Mouse (Mus musculus): Measurements from ENCODE around the gene Zfp57. TPM values are rescaled to one million over a fixed set of nuclear protein-coding genes. Genes with fewer than 3 reads are reported as not detected.
A peak's percentile ranks its signal among the peaks of the same experiment; 100 is the strongest.

Zfp57 gene
- total and polyA plus RNA-seq, 3 experiments: 0.26 TPM; not detected in 2

GRCm38 (mm10) chr17:36958884-36959283 is 42.1 kb upstream of the Zfp57 start:
- dilution Hi-C loops (cut with MboI; ENCODE audit: extremely low pct_ligation_motif_present, extremely low pct_unique_long_range_greater_than_20kb, low sequenced_read_pairs) (no loop called here), in situ Hi-C loops (cut with MboI; ENCODE audit: low pct_ligation_motif_present, low pct_unique_long_range_greater_than_20kb, low sequenced_read_pairs) (no loop called here)
- DNase-seq (ENCODE audit: extremely low read depth): no peak
- Histone ChIP-seq H3K9me3 (replicated peaks; ENCODE audit: low read length) (no peaks in the 10 kb centered on the region), H3K4me1 (ENCODE audit: control insufficient read depth in 1 of 2, insufficient read depth in 2 of 2) (peaks cover 5 to 22% of the 10 kb centered on the region in 2 experiments; a peak in 3 of 4 replicates), H3K4me2 (ENCODE audit: insufficient read depth, low read depth, poor library complexity, severe bottlenecking) (peak overlapping the region; percentile 93), H3K4me3 (replicated peaks in 1 of 3; ENCODE audit: low read depth in 2 of 3, low read length in 2 of 3, poor library complexity in 1 of 3) (peak overlapping the region; percentile 81 to 96 (median 94)), H3K79me2 (replicated peaks; ENCODE audit: control insufficient read depth, extremely low read depth, insufficient read depth, poor library complexity, severe bottlenecking) (peaks cover 16% of the 10 kb centered on the region), H3K9ac (ENCODE audit: insufficient read depth, low read depth) (peak overlapping the region; percentile 88), H3K36me3 (replicated peaks in 1 of 2; ENCODE audit: control insufficient read depth in 1 of 2, insufficient read depth in 1 of 2, low read length in 1 of 2) (peaks cover 10 to 26% of the 10 kb centered on the region in 2 experiments), H3K27me3 (replicated peaks) (no peaks in the 10 kb centered on the region), H3K27ac (ENCODE audit: insufficient read depth, low read depth) (no peak overlapping the region)
- TF ChIP-seq IRF4 (IDR thresholded peaks at IDR 0.05; ENCODE audit: low read depth, low read length): no peak
- no peak for TF ChIP-seq MAX (IDR thresholded peaks at IDR 0.05; ENCODE audit: low read length)
- no peak for TF ChIP-seq POLR2AphosphoS2 (IDR thresholded peaks at IDR 0.05; ENCODE audit: low read depth, low read length)
- TF ChIP-seq JUND (conservative IDR thresholded peaks at IDR 0.05; ENCODE audit: low read depth, low read length): no peak
- no peak for TF ChIP-seq ZNF384 (IDR thresholded peaks at IDR 0.05; ENCODE audit: low read depth, low read length)
- no peak for TF ChIP-seq GABPA (IDR thresholded peaks at IDR 0.05; ENCODE audit: insufficient replicate concordance, low read depth, low read length)
- no peak for TF ChIP-seq HCFC1 (IDR thresholded peaks at IDR 0.05; ENCODE audit: low read depth, low read length)
- no peak for TF ChIP-seq USF2 (conservative IDR thresholded peaks at IDR 0.05; ENCODE audit: low read depth, low read length)
- TF ChIP-seq NELFE (IDR thresholded peaks at IDR 0.05; ENCODE audit: low read depth, low read length): no peak; the same call in 1 of the 2 replicates
- TF ChIP-seq MEF2A (IDR thresholded peaks at IDR 0.05; ENCODE audit: borderline replicate concordance, low read depth, low read length): no peak
- no peak for TF ChIP-seq KAT2A (IDR thresholded peaks at IDR 0.05; ENCODE audit: insufficient replicate concordance, low read length)
- no peak for TF ChIP-seq ZKSCAN1 (IDR thresholded peaks at IDR 0.05; ENCODE audit: borderline replicate concordance, low read depth, low read length)
- TF ChIP-seq MAZ (IDR thresholded peaks at IDR 0.05; ENCODE audit: low read depth, low read length): no peak
- TF ChIP-seq TCF12 (IDR thresholded peaks at IDR 0.05; ENCODE audit: low read depth, low read length): no peak
- TF ChIP-seq NRF1 (IDR thresholded peaks at IDR 0.05; ENCODE audit: low read depth, low read length): no peak
- TF ChIP-seq MYC (IDR thresholded peaks at IDR 0.05; ENCODE audit: low read depth, low read length): no peak
- TF ChIP-seq CHD1 (IDR thresholded peaks at IDR 0.05; ENCODE audit: low read depth, low read length): no peak
- no peak for TF ChIP-seq USF1 (IDR thresholded peaks at IDR 0.05; ENCODE audit: low read depth, low read length)
- TF ChIP-seq POLR2A (IDR thresholded peaks at IDR 0.05; ENCODE audit: low read depth, low read length): no peak

- TF ChIP-seq RAD21 (IDR thresholded peaks at IDR 0.05; ENCODE audit: low read depth, low read length): peak; percentile 4
- TF ChIP-seq USF1 (IDR thresholded peaks at IDR 0.05; ENCODE audit: low read depth, low read length): no peak
- no peak for TF ChIP-seq IRF4 (IDR thresholded peaks at IDR 0.05; ENCODE audit: low read depth, low read length)
- TF ChIP-seq EP300 (IDR thresholded peaks at IDR 0.05; ENCODE audit: low read length): no peak
- TF ChIP-seq RCOR1 (conservative IDR thresholded peaks at IDR 0.05; ENCODE audit: low read depth, low read length): no peak
- TF ChIP-seq CHD1 (IDR thresholded peaks at IDR 0.05; ENCODE audit: low read depth, low read length): no peak
- no peak for TF ChIP-seq MEF2A (IDR thresholded peaks at IDR 0.05; ENCODE audit: borderline replicate concordance, low read depth, low read length)
- peak in 1 of 2 experiments; percentile 48; a peak in 2 of 4 replicates for TF ChIP-seq CTCF (conservative IDR thresholded peaks at IDR 0.05 in 1 of 2, IDR thresholded peaks at IDR 0.05 in 1 of 2; ENCODE audit: low read depth in 2 of 2, low read length in 2 of 2)
- TF ChIP-seq MAX (IDR thresholded peaks at IDR 0.05; ENCODE audit: low read length): no peak
- TF ChIP-seq MAZ (IDR thresholded peaks at IDR 0.05; ENCODE audit: low read depth, low read length): no peak
- TF ChIP-seq SMC3 (IDR thresholded peaks at IDR 0.05; ENCODE audit: low read depth, low read length): peak; percentile 33; the same call in 1 of the 2 replicates
- no peak for TF ChIP-seq MXI1 (IDR thresholded peaks at IDR 0.05; ENCODE audit: low read depth, low read length)
- TF ChIP-seq SIN3A (IDR thresholded peaks at IDR 0.05; ENCODE audit: low read length): no peak
- dilution Hi-C loops (cut with MboI; ENCODE audit: extremely low pct_ligation_motif_present, extremely low pct_unique_long_range_greater_than_20kb, low sequenced_read_pairs) (no loop called here), in situ Hi-C loops (cut with MboI; ENCODE audit: low pct_ligation_motif_present, low pct_unique_long_range_greater_than_20kb, low sequenced_read_pairs) (no loop called here)
- Histone ChIP-seq H3K4me2 (ENCODE audit: insufficient read depth, low read depth, poor library complexity, severe bottlenecking) (no peak overlapping the region), H3K79me2 (replicated peaks; ENCODE audit: control insufficient read depth, extremely low read depth, insufficient read depth, poor library complexity, severe bottlenecking) (peaks cover 16% of the 10 kb centered on the region), H3K9ac (ENCODE audit: insufficient read depth, low read depth) (no peak overlapping the region), H3K36me3 (replicated peaks in 1 of 2; ENCODE audit: control insufficient read depth in 1 of 2, insufficient read depth in 1 of 2, low read length in 1 of 2) (peaks cover 7 to 27% of the 10 kb centered on the region in 2 experiments), H3K4me1 (ENCODE audit: control insufficient read depth in 1 of 2, insufficient read depth in 2 of 2) (peaks cover 5 to 22% of the 10 kb centered on the region in 2 experiments; a peak in 3 of 4 replicates), H3K4me3 (replicated peaks in 1 of 3; ENCODE audit: low read depth in 2 of 3, low read length in 2 of 3, poor library complexity in 1 of 3) (no peak overlapping the region), H3K9me3 (replicated peaks; ENCODE audit: low read length) (no peaks in the 10 kb centered on the region), H3K27ac (ENCODE audit: insufficient read depth, low read depth) (no peak overlapping the region), H3K27me3 (replicated peaks) (no peaks in the 10 kb centered on the region)
- no peak for DNase-seq (ENCODE audit: extremely low read depth)
These were observed 39.8 kb upstream of the Zfp57 start for GRCm38 (mm10) chr17:36961125-36961524.

All from CH12.LX (cell line).